Mouse (Mus musculus) kidney, embryonic 15.5 days (tissue): ENCODE data around the gene Ddrgk1. TPM values are rescaled to one million over a fixed set of nuclear protein-coding genes. Genes with fewer than 3 reads are reported as not detected.

Experiments
- ATAC-seq: fragments of 200-750 bp; cut with Nextera tagmentation; replicated peaks from 2 replicates; pipeline ENCODE4 v1.8.0; 2017; ENCODE audit warnings: moderate TSS enrichment; ENCODE audit not compliant: low FRiP score
- H3K27ac ChIP-seq: fragments of 300-500 bp; sonication (generic); 2 replicates; pipeline ENCODE4 v1.5.1; 2015; ENCODE audit warnings: mild to moderate bottlenecking, inconsistent platforms
- H3K27me3 ChIP-seq: fragments of 300-500 bp; sonication (generic); 2 replicates; pipeline ENCODE4 v1.6.1; 2015; ENCODE audit warnings: inconsistent platforms
- H3K36me3 ChIP-seq: fragments of 300-500 bp; sonication (generic); 2 replicates; pipeline ENCODE4 v1.6.1; 2015; ENCODE audit warnings: inconsistent platforms
- H3K4me1 ChIP-seq: fragments of 300-500 bp; sonication (generic); 2 replicates; pipeline ENCODE4 v1.6.1; 2015; ENCODE audit warnings: inconsistent platforms
- H3K4me2 ChIP-seq: fragments of 300-500 bp; sonication (generic); 2 replicates; pipeline ENCODE4 v1.6.1; 2015; ENCODE audit warnings: moderate library complexity, mild to moderate bottlenecking, inconsistent platforms
- H3K4me3 ChIP-seq: fragments of 300-500 bp; sonication (generic); replicated peaks from 2 replicates; pipeline ENCODE4 v1.5.1; 2015; ENCODE audit warnings: mild to moderate bottlenecking, inconsistent platforms
- H3K9ac ChIP-seq: fragments of 300-500 bp; sonication (generic); 2 replicates; pipeline ENCODE4 v1.6.1; 2015; ENCODE audit warnings: mild to moderate bottlenecking, inconsistent platforms
- H3K9me3 ChIP-seq: fragments of 300-500 bp; sonication (generic); replicated peaks from 2 replicates; pipeline ENCODE4 v1.6.1; 2016; ENCODE audit warnings: inconsistent platforms
- WGBS: fragments of 180-500 bp; shearing (Covaris S2); methylation state at CpG from one replicate; pipeline ENCODE4 v1.1.7; 2015; ENCODE audit warnings: mixed read lengths; 5-methylcytosine and 5-hydroxymethylcytosine counted together
- polyA plus RNA-seq: library from polyadenylated mRNA; unstranded; fragments of >200 nt; fragmentation: Nextera tagmentation; extraction: Ambion mirVana; gene quantifications from 2 replicates; pipeline ENCODE4 v1.2.1, GENCODE M21; 2015

Ddrgk1 gene
- polyA plus RNA-seq, 1 experiment from 2014 or later, result 76.8 TPM

GRCm38 (mm10) chr2:130632416-130632815 is 32.0 kb downstream of the Ddrgk1 start:
- ATAC-seq, result no peak
- H3K4me1 ChIP-seq, result peaks cover 53% of the 10 kb centered on the region
- H3K27ac ChIP-seq, result no peak overlapping the region
- H3K9me3 ChIP-seq, result no peaks in the 10 kb centered on the region
- H3K36me3 ChIP-seq, result peaks cover 11% of the 10 kb centered on the region; the same call in 1 of the 2 replicates
- H3K4me2 ChIP-seq, result no peak overlapping the region
- no peak overlapping the region for H3K9ac ChIP-seq
- no peak overlapping the region for H3K4me3 ChIP-seq
- peaks cover 39% of the 10 kb centered on the region for H3K27me3 ChIP-seq
- WGBS, result 80% methylated on average over 1 of the region's 1 CpGs

GRCm38 (mm10) chr2:130629839-130630203 is 34.6 kb downstream of the Ddrgk1 start, which contains the start of the genes Fastkd5 and Ubox5:
Gene Fastkd5, minus strand, starts transcription at chr2:130630027.
Gene Ubox5, minus strand, starts transcription at chr2:130630038.
- under 1% methylated on average over 25 of the region's 25 CpGs for WGBS
- peak within 1 kb of the TSS; percentile 81 for H3K27ac ChIP-seq
- ATAC-seq, result peak; percentile 83

GRCm38 (mm10) chr2:130629080-130629838 is 35.2 kb downstream of the Ddrgk1 start:
- no peaks in the 10 kb centered on the region for H3K9me3 ChIP-seq
- peak overlapping the region; percentile 81 for H3K27ac ChIP-seq
- H3K4me3 ChIP-seq, result peak overlapping the region; percentile 73
- ATAC-seq, result peak; percentile 40
- H3K4me1 ChIP-seq, result peaks cover 22% of the 10 kb centered on the region
- peaks cover 8% of the 10 kb centered on the region for H3K27me3 ChIP-seq
- WGBS, result 2% methylated on average over 37 of the region's 37 CpGs
- peak overlapping the region; percentile 90 for H3K4me2 ChIP-seq
- H3K9ac ChIP-seq, result peak overlapping the region; percentile 83
- peaks cover 32% of the 10 kb centered on the region for H3K36me3 ChIP-seq

More at GRCm38 (mm10) chr2:130629839-130630203, 34.6 kb downstream of the Ddrgk1 start, which contains the start of the genes Fastkd5 and Ubox5:
- H3K9ac ChIP-seq, result peak within 1 kb of the TSS; percentile 83
- peaks cover 14% of the 10 kb centered on the region for H3K27me3 ChIP-seq
- H3K4me3 ChIP-seq, result peak within 1 kb of the TSS; percentile 73
- H3K9me3 ChIP-seq, result no peaks in the 10 kb centered on the region
- H3K36me3 ChIP-seq, result peaks cover 29% of the 10 kb centered on the region
- peak within 1 kb of the TSS; percentile 90 for H3K4me2 ChIP-seq
- peaks cover 28% of the 10 kb centered on the region for H3K4me1 ChIP-seq

- Histone ChIP-seq H3K36me3 (peaks cover 37% of the 10 kb centered on the region), H3K9ac (no peak overlapping the region; the same call in 1 of the 2 replicates), H3K4me2 (peak overlapping the region; percentile 90), H3K9me3 (no peaks in the 10 kb centered on the region), H3K27ac (no peak overlapping the region), H3K27me3 (no peaks in the 10 kb centered on the region), H3K4me3 (peak overlapping the region; percentile 73), H3K4me1 (peaks cover 14% of the 10 kb centered on the region)
- ATAC-seq, result no peak
- WGBS, result 62% methylated on average over 3 of the region's 3 CpGs
Measured at GRCm38 (mm10) chr2:130628424-130628823, 36.0 kb downstream of the Ddrgk1 start.

GRCm38 (mm10) chr2:130618972-130619371 is 45.5 kb downstream of the Ddrgk1 start:
- no peak for ATAC-seq
- no peaks in the 10 kb centered on the region for H3K4me1 ChIP-seq
- H3K9me3 ChIP-seq, result no peaks in the 10 kb centered on the region
- H3K9ac ChIP-seq, result no peak overlapping the region
- H3K36me3 ChIP-seq, result peaks cover 75% of the 10 kb centered on the region
- H3K27ac ChIP-seq, result no peak overlapping the region
- H3K4me3 ChIP-seq, result no peak overlapping the region
- H3K27me3 ChIP-seq, result no peaks in the 10 kb centered on the region
- H3K4me2 ChIP-seq, result no peak overlapping the region
- 91% methylated on average over 7 of the region's 7 CpGs for WGBS

GRCm38 (mm10) chr2:130613091-130613490 is 51.4 kb downstream of the Ddrgk1 start:
- Histone ChIP-seq H3K9me3 (no peaks in the 10 kb centered on the region), H3K9ac (no peak overlapping the region), H3K4me1 (no peaks in the 10 kb centered on the region), H3K4me2 (no peak overlapping the region), H3K4me3 (no peak overlapping the region), H3K36me3 (peaks cover 48% of the 10 kb centered on the region), H3K27ac (no peak overlapping the region), H3K27me3 (no peaks in the 10 kb centered on the region)
- no peak for ATAC-seq
- WGBS, result 72% methylated on average over 3 of the region's 3 CpGs

Other genes with a start within 250 kb of the Ddrgk1 start
- gene Vps16, start 240.3 kb downstream of the Ddrgk1 start, polyA plus RNA-seq, result 101 and 103 TPM in 2 replicates
- 17.3 and 19.0 TPM in 2 replicates for gene Pced1a, start 240.0 kb downstream of the Ddrgk1 start, polyA plus RNA-seq
- gene Ptpra, start 214.4 kb downstream of the Ddrgk1 start, polyA plus RNA-seq, result 87.9 and 92.2 TPM in 2 replicates
- 89.8 and 97.7 TPM in 2 replicates for gene Mrps26, start 100.9 kb downstream of the Ddrgk1 start, polyA plus RNA-seq
- gene Oxt, start 88.5 kb downstream of the Ddrgk1 start, polyA plus RNA-seq, result not detected in 2 replicates
- gene Avp, start 82.1 kb downstream of the Ddrgk1 start, polyA plus RNA-seq, result not detected in 2 replicates
- 17.3 TPM in 2 replicates for gene Fastkd5, start 34.6 kb downstream of the Ddrgk1 start, polyA plus RNA-seq
- 12.6 and 13.6 TPM in 2 replicates for gene Ubox5, start 34.6 kb downstream of the Ddrgk1 start, polyA plus RNA-seq
- gene Lzts3, start 21.9 kb downstream of the Ddrgk1 start, polyA plus RNA-seq, result 12.2 and 13.0 TPM in 2 replicates
- gene Itpa, start 3.0 kb upstream of the Ddrgk1 start, polyA plus RNA-seq, result 118 and 120 TPM in 2 replicates
- gene Slc4a11, start 32.9 kb upstream of the Ddrgk1 start, polyA plus RNA-seq, result 2.4 TPM in 2 replicates
- 35.1 and 40.6 TPM in 2 replicates for gene 4930402H24Rik, start 241.7 kb upstream of the Ddrgk1 start, polyA plus RNA-seq
- gene Atrn, start 241.8 kb upstream of the Ddrgk1 start, polyA plus RNA-seq, result 6.2 and 8.2 TPM in 2 replicates